Mouse (Mus musculus) layer of hippocampus, adult 8-10 months (tissue): ENCODE results near the gene Olfr1135. TPM values are rescaled to one million over a fixed set of nuclear protein-coding genes. Genes with fewer than 3 reads are reported as not detected.

ENCODE experiments used
- DNase-seq, 2 experiments: peaks; one replicate each; pipeline ENCODE4 v3.0.0; 2022; ENCODE audit warnings: low spot score in 2 of 2
- total RNA-seq, 4 experiments: library from RNA; stranded (reverse); gene quantifications; 2 replicates each; pipeline ENCODE4 v1.2.4; 2022

The Olfr1135 gene
- not detected for total RNA-seq

GRCm38 (mm10) chr2:87673564-87673963, at the start of gene Olfr1135:
Gene Olfr1135, minus strand, starts transcription at chr2:87673664.
- DNase-seq, result no peak

GRCm38 (mm10) chr2:87713079-87713478, 39.6 kb upstream of the Olfr1135 start, which contains the start of gene Olfr1137:
Gene Olfr1137, minus strand, starts transcription at chr2:87713179.
- no peak for DNase-seq

GRCm38 (mm10) chr2:87693847-87694246, 20.4 kb upstream of the Olfr1135 start, which contains the start of gene Olfr1136:
Gene Olfr1136, minus strand, starts transcription at chr2:87693947.
- DNase-seq, result no peak

- no peak for DNase-seq
These were observed 15.1 kb downstream of the Olfr1135 start, which contains the start of gene Olfr1134 for GRCm38 (mm10) chr2:87658360-87658759. Gene Olfr1134, minus strand, starts transcription at chr2:87658460.

- DNase-seq, result no peak
These were observed 26.2 kb downstream of the Olfr1135 start, which contains the start of gene Olfr1133 for GRCm38 (mm10) chr2:87647274-87647673. Gene Olfr1133, minus strand, starts transcription at chr2:87647374.

GRCm38 (mm10) chr2:87642441-87642840, 31.0 kb downstream of the Olfr1135 start:
- DNase-seq, result no peak

GRCm38 (mm10) chr2:87637435-87637834, 36.0 kb downstream of the Olfr1135 start, which contains the start of gene Olfr1132:
Gene Olfr1132, minus strand, starts transcription at chr2:87637535.
- no peak for DNase-seq

GRCm38 (mm10) chr2:87626804-87627203, 46.7 kb downstream of the Olfr1135 start, which contains the start of gene Olfr1131:
Gene Olfr1131, plus strand, starts transcription at chr2:87627104.
- DNase-seq, result no peak

Other genes with a start within 250 kb of the Olfr1135 start
- not detected for gene Olfr1124, start 243.4 kb downstream of the Olfr1135 start, total RNA-seq
- not detected for gene Olfr1126, start 219.7 kb downstream of the Olfr1135 start, total RNA-seq
- gene Pramel7, start 176.6 kb downstream of the Olfr1135 start, total RNA-seq, result not detected
- not detected for gene Pramel6, start 167.1 kb downstream of the Olfr1135 start, total RNA-seq
- gene Olfr153, start 141.9 kb downstream of the Olfr1135 start, total RNA-seq, result under 1 TPM in 2 of 4 experiments, not detected in 2; 0.33 to 0.49 TPM
- not detected for gene Olfr1128, start 128.1 kb downstream of the Olfr1135 start, total RNA-seq
- not detected for gene Olfr1129, start 99.8 kb downstream of the Olfr1135 start, total RNA-seq
- gene Olfr1130, start 67.5 kb downstream of the Olfr1135 start, total RNA-seq, result not detected
- not detected for gene Olfr1131, start 46.6 kb downstream of the Olfr1135 start, total RNA-seq
- gene Olfr1132, start 36.1 kb downstream of the Olfr1135 start, total RNA-seq, result not detected
- not detected for gene Olfr1133, start 26.3 kb downstream of the Olfr1135 start, total RNA-seq
- not detected for gene Olfr1134, start 15.2 kb downstream of the Olfr1135 start, total RNA-seq
- not detected for gene Olfr1136, start 20.3 kb upstream of the Olfr1135 start, total RNA-seq
- gene Olfr1137, start 39.5 kb upstream of the Olfr1135 start, total RNA-seq, result not detected
- gene Olfr1138, start 66.3 kb upstream of the Olfr1135 start, total RNA-seq, result not detected
- gene Olfr1140, start 70.1 kb upstream of the Olfr1135 start, total RNA-seq, result not detected
- gene Olfr1141, start 80.3 kb upstream of the Olfr1135 start, total RNA-seq, result not detected
- not detected for gene Olfr152, start 105.8 kb upstream of the Olfr1135 start, total RNA-seq
- not detected for gene Olfr1143, start 126.9 kb upstream of the Olfr1135 start, total RNA-seq
- gene Olfr1145, start 136.2 kb upstream of the Olfr1135 start, total RNA-seq, result not detected
- not detected for gene Olfr1148, start 156.9 kb upstream of the Olfr1135 start, total RNA-seq
- gene Olfr1150-ps1, start 170.3 kb upstream of the Olfr1135 start, total RNA-seq, result not detected
- gene Olfr1151, start 182.2 kb upstream of the Olfr1135 start, total RNA-seq, result not detected
- not detected for gene Olfr1152, start 192.8 kb upstream of the Olfr1135 start, total RNA-seq
- gene Olfr1153, start 221.3 kb upstream of the Olfr1135 start, total RNA-seq, result not detected
- not detected for gene Olfr1154, start 231.5 kb upstream of the Olfr1135 start, total RNA-seq